Comparison of ENCODE assay signal across 8 mouse cellular contexts in genomic region chr6:8446786-8447185, GRCm38 (mm10).
A peak's percentile ranks its signal among the peaks of the same experiment; 100 is the strongest.
DNase-seq lines count a peak whose midpoint lies in the region; ATAC-seq and TF ChIP-seq lines count a peak whose summit lies in the region.

No protein-coding gene starts in this region.

- 36% methylated on average over 5 of the region's 5 CpGs for WGBS in kidney, postnatal 0 days
- WGBS in intestine, embryonic 16.5 days: 43% methylated on average over 5 of the region's 5 CpGs
- 29% methylated on average over 5 of the region's 5 CpGs for WGBS in midbrain, embryonic 14.5 days

- no peak for TF ChIP-seq CTCF in kidney, postnatal 0 days (IDR thresholded peaks at IDR 0.05; ENCODE audit: low read depth)

- no peaks in the 10 kb centered on the region for H3K36me3 ChIP-seq in kidney, postnatal 0 days (ENCODE audit: insufficient read depth, low read length)
- no peaks in the 10 kb centered on the region for H3K36me3 ChIP-seq in intestine, embryonic 16.5 days (ENCODE audit: control insufficient read depth, insufficient read depth, low read length)
- H3K36me3 ChIP-seq in midbrain, embryonic 14.5 days (ENCODE audit: control insufficient read depth, insufficient read depth, low read length): no peaks in the 10 kb centered on the region

- H3K4me1 ChIP-seq in kidney, postnatal 0 days (replicated peaks; ENCODE audit: insufficient read depth, low read length): no peaks in the 10 kb centered on the region
- peaks cover 3% of the 10 kb centered on the region; the same call in 1 of the 2 replicates for H3K4me1 ChIP-seq in intestine, embryonic 16.5 days (ENCODE audit: control insufficient read depth, insufficient read depth, low read length)
- 0 out of 2 replicates have a peak, but pooled peaks cover 4% of the 10 kb centered on the region for H3K4me1 ChIP-seq in midbrain, embryonic 14.5 days (ENCODE audit: control insufficient read depth, insufficient read depth, low read length)

- H3K9ac ChIP-seq in kidney, postnatal 0 days (ENCODE audit: low read depth, low read length): no peak overlapping the region
- H3K9ac ChIP-seq in intestine, embryonic 16.5 days (ENCODE audit: low read depth, low read length): no peak overlapping the region
- no peak overlapping the region for H3K9ac ChIP-seq in midbrain, embryonic 14.5 days (replicated peaks; ENCODE audit: low read length)

- peak; percentile 20 for DNase-seq in kidney, postnatal 0 days (ENCODE audit: low spot score)
- no peak for DNase-seq in kidney, adult 18-20 months
- peak; percentile 66 for DNase-seq in embryo, embryonic 10 days (ENCODE audit: low spot score)
- peak; percentile 63 to 81 for DNase-seq in heart, adult 18-20 months
- DNase-seq in midbrain, embryonic 14.5 days: peak; percentile 17
- no peak for DNase-seq in cerebellum, adult 8-10 months
- DNase-seq in B cell, adult 2 months: no peak

- ATAC-seq in kidney, postnatal 0 days (replicated peaks; ENCODE audit: low FRiP score, low read depth): no peak; the same call in 1 of the 2 replicates
- ATAC-seq in intestine, embryonic 16.5 days: peak; percentile 44; the same call in 1 of the 2 replicates
- ATAC-seq in midbrain, embryonic 14.5 days (ENCODE audit: low FRiP score, low TSS enrichment): peak; percentile 20; the same call in 1 of the 2 replicates

- no peak overlapping the region for H3K4me2 ChIP-seq in kidney, postnatal 0 days (ENCODE audit: low read length)
- no peak overlapping the region for H3K4me2 ChIP-seq in intestine, embryonic 16.5 days (ENCODE audit: low read depth, low read length)
- no peak overlapping the region for H3K4me2 ChIP-seq in midbrain, embryonic 14.5 days (ENCODE audit: low read length)

- H3K27me3 ChIP-seq in kidney, postnatal 0 days (ENCODE audit: insufficient read depth, low read length): no peaks in the 10 kb centered on the region
- no peaks in the 10 kb centered on the region for H3K27me3 ChIP-seq in intestine, embryonic 16.5 days (replicated peaks; ENCODE audit: control insufficient read depth, insufficient read depth, low read length)
- no peaks in the 10 kb centered on the region for H3K27me3 ChIP-seq in midbrain, embryonic 14.5 days (ENCODE audit: control insufficient read depth, insufficient read depth, low read length)

- no peaks in the 10 kb centered on the region for H3K9me3 ChIP-seq in kidney, postnatal 0 days (replicated peaks; ENCODE audit: low read length)
- H3K9me3 ChIP-seq in intestine, embryonic 16.5 days (ENCODE audit: control insufficient read depth, low read length): no peaks in the 10 kb centered on the region
- no peaks in the 10 kb centered on the region for H3K9me3 ChIP-seq in midbrain, embryonic 14.5 days (ENCODE audit: control insufficient read depth, low read length)

- H3K27ac ChIP-seq in kidney, postnatal 0 days: no peak overlapping the region
- no peak overlapping the region for H3K27ac ChIP-seq in intestine, embryonic 16.5 days (ENCODE audit: low read length)
- H3K27ac ChIP-seq in midbrain, embryonic 14.5 days (replicated peaks; ENCODE audit: low read depth, low read length): no peak overlapping the region

- H3K4me3 ChIP-seq in kidney, postnatal 0 days (replicated peaks; ENCODE audit: low read depth, low read length): no peak overlapping the region
- H3K4me3 ChIP-seq in intestine, embryonic 16.5 days (ENCODE audit: low read length): no peak overlapping the region
- no peak overlapping the region for H3K4me3 ChIP-seq in midbrain, embryonic 14.5 days (replicated peaks; ENCODE audit: low read depth, low read length)

Comparison
In these comparisons a context has a peak if more than half of its experiments do, and no peak if none do; other contexts are left out.
1. DNase-seq: peak in kidney, postnatal 0 days (single experiment), embryo, embryonic 10 days (single experiment), heart, adult 18-20 months (2 of 2) and midbrain, embryonic 14.5 days (single experiment); none in kidney, adult 18-20 months (single experiment), cerebellum, adult 8-10 months (single experiment) and B cell, adult 2 months (0 of 2).